Mouse (Mus musculus): ENCODE measurements around the gene Slit1.

- TF ChIP-seq CTCF (IDR thresholded peaks at IDR 0.05; ENCODE audit: insufficient read depth, low read length) = no peak
- TF ChIP-seq POLR2A (IDR thresholded peaks at IDR 0.05; ENCODE audit: borderline replicate concordance, extremely low read depth, low read depth, low read length) = no peak
Measured at GRCm38 (mm10) chr19:41709497-41710165, 33.8 kb downstream of the Slit1 start.
